Mouse (Mus musculus): Measurements from ENCODE around the gene Wdr61.

Wdr61 gene

GRCm38 (mm10) chr9:54682846-54683245, 51.5 kb downstream of the Wdr61 start:
- DNase-seq (ENCODE audit: low spot score in 2 of 2): no peak

DNA sequence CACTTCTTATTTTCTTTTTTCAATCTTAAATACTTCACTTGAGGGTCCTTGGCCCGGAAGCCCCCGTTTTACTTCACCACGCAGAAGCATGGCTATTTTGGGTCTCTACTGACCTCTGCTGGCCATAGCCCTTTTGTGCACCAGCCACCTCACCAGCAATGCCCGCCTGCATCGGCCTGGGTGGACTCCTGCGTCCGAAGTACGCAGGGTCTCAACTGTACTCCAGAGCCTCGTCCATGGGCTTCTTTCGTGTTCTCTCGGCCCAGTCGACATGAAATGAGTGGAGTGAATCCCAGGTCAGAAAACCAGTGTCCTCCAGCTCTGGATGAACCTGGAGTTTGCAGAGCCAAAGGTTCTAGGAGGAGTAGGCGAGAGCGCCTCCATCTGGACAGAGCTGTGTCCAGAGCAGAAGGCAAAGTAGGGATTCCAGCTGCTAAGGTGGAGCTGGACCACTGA, 57.8 kb downstream of the Wdr61 start:
- DNase-seq (ENCODE audit: low spot score in 2 of 2): peak in 1 of 2 experiments; percentile 80

GRCm38 (mm10) chr9:54673887-54674286, 60.4 kb downstream of the Wdr61 start:
- DNase-seq (ENCODE audit: low spot score in 2 of 2): no peak

DNA sequence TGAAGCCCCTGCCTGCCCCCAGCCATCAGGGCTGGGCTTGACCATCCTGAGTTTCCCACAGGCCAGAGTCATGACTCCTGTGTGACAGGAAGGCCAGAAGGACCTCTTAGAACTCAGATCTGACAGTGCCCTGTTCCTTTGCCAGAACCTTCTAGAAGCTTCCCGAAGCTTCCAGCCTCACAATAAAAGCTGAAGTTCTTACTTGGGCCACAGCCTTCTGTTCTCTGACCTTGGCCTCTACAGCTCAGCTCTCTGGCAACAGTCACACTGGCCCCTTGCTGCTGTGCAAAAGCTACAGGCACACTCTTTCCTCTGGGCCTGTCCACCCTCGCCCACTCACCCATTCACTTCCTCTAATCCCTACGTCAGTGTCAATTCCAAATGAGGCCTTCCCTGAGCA, 62.4 kb downstream of the Wdr61 start:
- no peak for DNase-seq (ENCODE audit: low spot score in 2 of 2)

DNA sequence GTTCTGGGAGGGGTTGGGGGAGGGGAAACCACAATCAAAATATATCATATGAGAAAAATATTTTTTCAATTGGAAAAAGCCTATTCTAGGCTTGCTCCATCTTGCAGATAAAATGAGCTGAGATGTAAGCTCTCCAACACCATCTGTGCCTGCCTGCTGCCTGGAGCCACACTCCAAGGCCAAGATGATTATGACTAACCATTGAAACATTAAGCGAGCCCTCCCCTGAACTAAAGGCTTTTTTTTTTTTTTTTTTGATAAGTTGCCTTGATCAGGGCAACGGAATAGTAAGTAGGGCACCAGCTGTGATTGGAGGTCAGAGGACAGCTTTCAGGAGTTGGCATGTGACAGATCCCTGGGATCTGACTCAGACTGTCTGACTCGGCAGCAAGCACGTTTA, 65.9 kb downstream of the Wdr61 start:
- DNase-seq (ENCODE audit: low spot score in 2 of 2): peak in 1 of 2 experiments; percentile 62

DNA sequence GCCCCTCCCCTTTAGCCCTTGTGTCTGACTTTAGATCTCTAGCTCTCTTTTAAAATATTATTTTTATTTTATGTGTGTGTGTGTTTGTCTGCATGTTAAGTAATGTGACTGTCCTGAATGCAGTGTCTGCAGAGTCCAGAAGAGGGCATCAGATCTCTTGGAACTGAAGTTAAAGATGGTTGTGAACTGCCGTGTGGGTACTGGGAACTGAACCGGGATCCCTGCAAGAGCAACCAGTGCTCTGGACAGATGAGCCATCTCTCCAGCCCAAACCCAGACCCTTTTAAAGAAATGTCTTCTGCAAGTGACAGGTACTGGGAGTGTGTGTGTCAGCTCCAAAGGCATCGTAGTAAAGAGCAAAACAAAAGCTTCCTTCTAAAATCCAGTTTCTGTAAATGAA, 68.2 kb downstream of the Wdr61 start:
- DNase-seq (ENCODE audit: low spot score in 2 of 2): no peak

All from left cerebral cortex, adult 9 months (tissue).